Mouse (Mus musculus): ENCODE measurements around the gene Slc7a4. TPM values are rescaled to one million over a fixed set of nuclear protein-coding genes. Genes with fewer than 3 reads are reported as not detected.

The Slc7a4 gene
- total and polyA plus RNA-seq, 2 experiments from 2014 or later: 45.7 to 69.7 TPM

DNA sequence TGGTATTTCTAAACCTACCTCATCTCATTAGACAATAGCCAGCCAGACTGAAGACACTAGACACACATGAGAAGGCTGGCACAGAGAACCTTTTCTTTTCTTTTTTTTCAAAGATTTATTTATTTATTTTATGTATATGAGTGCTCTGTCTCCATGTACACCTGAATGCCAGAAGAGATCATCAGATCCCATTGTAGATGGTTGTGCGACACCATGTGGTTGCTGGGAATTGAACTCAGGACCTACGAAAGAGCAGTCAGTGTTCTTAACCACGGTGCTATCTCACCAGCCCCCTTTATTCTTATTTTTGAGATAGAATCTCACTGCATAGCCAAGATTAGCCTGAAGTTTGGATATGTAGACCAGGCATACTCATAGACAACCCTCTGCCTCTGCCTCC is 46.4 kb downstream of the Slc7a4 start:
- no peak for TF ChIP-seq CTCF (IDR thresholded peaks at IDR 0.05)
- DNase-seq (ENCODE audit: low spot score): no peak

DNA sequence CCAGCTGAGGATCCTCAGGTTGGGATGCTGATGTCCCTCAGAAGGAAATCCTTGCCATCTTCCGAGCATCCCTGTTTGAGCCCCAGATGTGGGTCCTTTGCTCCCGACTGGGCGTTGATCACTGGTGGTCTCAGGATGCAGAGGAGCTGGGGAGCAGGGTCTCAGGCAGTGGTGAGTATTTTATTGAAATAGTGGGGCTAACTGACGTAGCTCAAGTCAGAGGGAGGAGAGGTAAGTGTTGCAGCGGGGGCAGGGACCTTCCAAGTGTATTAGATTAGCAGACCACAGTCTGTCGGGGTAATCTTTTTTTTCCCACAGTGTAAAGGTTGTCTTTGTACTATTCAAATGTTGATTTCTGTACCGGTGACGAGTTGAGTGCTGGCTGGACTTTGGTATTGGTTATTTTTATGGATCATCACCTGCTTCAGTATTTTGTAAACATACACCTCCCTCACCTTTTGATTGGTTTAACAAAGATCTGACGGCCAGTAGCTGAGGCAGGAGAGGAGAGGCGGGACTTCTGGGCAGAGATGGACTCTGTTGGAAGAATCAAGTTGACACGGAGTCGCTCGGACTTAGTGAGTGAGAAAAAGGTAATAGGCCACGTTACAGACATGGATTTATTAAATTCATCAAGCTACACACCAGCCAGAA is 50.2 kb downstream of the Slc7a4 start:
- Histone ChIP-seq H3K27me3 (ENCODE audit: insufficient read depth, low read length) (no peaks in the 10 kb centered on the region), H3K9ac (replicated peaks; ENCODE audit: low read length, poor library complexity, severe bottlenecking) (no peak overlapping the region), H3K9me3 (ENCODE audit: low read length) (no peaks in the 10 kb centered on the region), H3K4me3 (ENCODE audit: low read depth, low read length) (no peak overlapping the region), H3K27ac (ENCODE audit: low read depth, low read length) (no peak overlapping the region), H3K36me3 (ENCODE audit: insufficient read depth, low read length) (peaks cover 6% of the 10 kb centered on the region; the same call in 1 of the 2 replicates), H3K4me2 (ENCODE audit: low read depth, low read length, poor library complexity, severe bottlenecking) (no peak overlapping the region), H3K4me1 (ENCODE audit: insufficient read depth, low read length) (peaks cover 10% of the 10 kb centered on the region)
- ATAC-seq (ENCODE audit: low FRiP score): no peak
- no peak for DNase-seq (ENCODE audit: low spot score)
- WGBS: 71% methylated on average over 14 of the region's 14 CpGs
- TF ChIP-seq CTCF (IDR thresholded peaks at IDR 0.05): no peak

More for the DNA sequence above, 46.4 kb downstream of the Slc7a4 start:
- Histone ChIP-seq H3K4me3 (ENCODE audit: low read depth, low read length) (no peak overlapping the region), H3K4me2 (ENCODE audit: low read depth, low read length, poor library complexity, severe bottlenecking) (no peak overlapping the region), H3K9ac (replicated peaks; ENCODE audit: low read length, poor library complexity, severe bottlenecking) (no peak overlapping the region), H3K27ac (ENCODE audit: low read depth, low read length) (no peak overlapping the region), H3K27me3 (ENCODE audit: insufficient read depth, low read length) (no peaks in the 10 kb centered on the region), H3K9me3 (ENCODE audit: low read length) (no peaks in the 10 kb centered on the region), H3K36me3 (ENCODE audit: insufficient read depth, low read length) (no peaks in the 10 kb centered on the region), H3K4me1 (ENCODE audit: insufficient read depth, low read length) (0 out of 2 replicates have a peak, but pooled peaks cover 4% of the 10 kb centered on the region)
- no peak for ATAC-seq (ENCODE audit: low FRiP score)
- WGBS: 91% methylated on average over 3 of the region's 3 CpGs

DNA sequence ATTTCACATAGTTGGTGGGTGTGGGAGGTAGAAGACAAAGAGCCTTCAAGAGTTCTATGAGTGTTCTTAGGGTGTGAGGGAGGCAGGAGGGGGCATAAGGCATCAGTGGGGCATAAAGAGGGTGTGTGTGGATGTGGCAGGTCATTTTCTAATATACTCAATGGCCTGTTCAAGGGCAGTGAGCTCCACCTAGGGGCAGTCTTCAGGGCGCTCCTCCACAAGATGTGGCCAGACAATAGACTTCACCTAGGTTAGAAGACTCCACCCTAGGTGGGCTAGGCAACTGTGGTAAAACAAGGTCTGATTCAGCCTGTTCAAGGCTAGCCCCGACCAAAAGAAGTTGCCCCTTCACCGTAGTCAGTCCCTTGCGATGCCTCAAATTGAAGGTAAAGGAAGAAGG is 50.7 kb downstream of the Slc7a4 start:
- H3K4me2 ChIP-seq (ENCODE audit: low read depth, low read length, poor library complexity, severe bottlenecking): no peak overlapping the region
- H3K27me3 ChIP-seq (ENCODE audit: insufficient read depth, low read length): no peaks in the 10 kb centered on the region
- ATAC-seq (ENCODE audit: low FRiP score) (no peak), DNase-seq (ENCODE audit: low spot score) (no peak)
- 70% methylated on average over 4 of the region's 4 CpGs for WGBS
- H3K4me3 ChIP-seq (ENCODE audit: low read depth, low read length): no peak overlapping the region
- H3K9ac ChIP-seq (replicated peaks; ENCODE audit: low read length, poor library complexity, severe bottlenecking): no peak overlapping the region
- H3K36me3 ChIP-seq (ENCODE audit: insufficient read depth, low read length): peaks cover 8% of the 10 kb centered on the region; the same call in 1 of the 2 replicates
- TF ChIP-seq CTCF (IDR thresholded peaks at IDR 0.05): peak; percentile 53
- no peak overlapping the region for H3K27ac ChIP-seq (ENCODE audit: low read depth, low read length)
- peaks cover 10% of the 10 kb centered on the region for H3K4me1 ChIP-seq (ENCODE audit: insufficient read depth, low read length)
- H3K9me3 ChIP-seq (ENCODE audit: low read length): no peaks in the 10 kb centered on the region

DNA sequence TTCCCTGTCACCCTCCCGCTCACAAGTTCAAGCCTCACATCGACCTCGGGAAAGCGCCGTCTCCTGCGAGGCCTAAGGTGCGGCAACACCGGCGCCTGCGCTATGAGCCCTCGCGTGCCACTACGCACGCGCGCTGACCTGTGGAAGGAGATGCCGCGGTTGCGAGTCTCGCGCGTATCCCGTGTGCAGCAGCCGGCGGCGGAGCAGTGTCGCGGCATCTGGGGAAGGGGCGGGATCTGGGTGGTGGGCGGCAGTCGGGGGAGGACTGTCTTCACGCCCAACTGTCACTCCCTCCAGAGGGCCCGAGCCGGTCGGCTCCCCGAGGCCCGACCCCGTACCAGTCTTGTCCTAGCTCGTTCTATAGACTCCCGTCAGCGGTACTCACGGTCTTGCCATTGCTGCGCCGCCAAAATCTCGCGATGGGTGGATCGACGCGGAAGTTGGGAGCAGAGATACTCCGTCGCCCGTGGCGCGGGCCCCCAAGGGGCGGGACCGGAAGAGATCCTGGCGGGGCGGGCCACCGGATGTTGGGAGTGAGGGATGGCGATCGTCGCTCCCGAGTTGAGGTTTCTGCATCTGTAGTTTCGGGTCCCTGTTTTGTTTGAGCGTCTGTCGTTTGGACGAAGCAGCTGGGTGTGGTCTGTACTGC is 52.2 kb downstream of the Slc7a4 start, which contains the start of gene Thap7:
Gene Thap7 (minus strand): TSS at position 497 of the 649 bp plus-strand sequence.
- Histone ChIP-seq H3K4me2 (ENCODE audit: low read depth, low read length, poor library complexity, severe bottlenecking) (peak within 1 kb of the TSS; percentile 89), H3K27ac (ENCODE audit: low read depth, low read length) (peak within 1 kb of the TSS; percentile 98), H3K36me3 (ENCODE audit: insufficient read depth, low read length) (peaks cover 19% of the 10 kb centered on the region), H3K9ac (replicated peaks; ENCODE audit: low read length, poor library complexity, severe bottlenecking) (peak within 1 kb of the TSS; percentile 83), H3K27me3 (ENCODE audit: insufficient read depth, low read length) (no peaks in the 10 kb centered on the region), H3K9me3 (ENCODE audit: low read length) (no peaks in the 10 kb centered on the region), H3K4me3 (ENCODE audit: low read depth, low read length) (peak within 1 kb of the TSS; percentile 64), H3K4me1 (ENCODE audit: insufficient read depth, low read length) (peaks cover 10% of the 10 kb centered on the region)
- peak; percentile 97 for DNase-seq (ENCODE audit: low spot score)
- TF ChIP-seq CTCF (IDR thresholded peaks at IDR 0.05): no peak
- WGBS: under 1% methylated on average over 67 of the region's 67 CpGs
- ATAC-seq (ENCODE audit: low FRiP score): peak; percentile 96

DNA sequence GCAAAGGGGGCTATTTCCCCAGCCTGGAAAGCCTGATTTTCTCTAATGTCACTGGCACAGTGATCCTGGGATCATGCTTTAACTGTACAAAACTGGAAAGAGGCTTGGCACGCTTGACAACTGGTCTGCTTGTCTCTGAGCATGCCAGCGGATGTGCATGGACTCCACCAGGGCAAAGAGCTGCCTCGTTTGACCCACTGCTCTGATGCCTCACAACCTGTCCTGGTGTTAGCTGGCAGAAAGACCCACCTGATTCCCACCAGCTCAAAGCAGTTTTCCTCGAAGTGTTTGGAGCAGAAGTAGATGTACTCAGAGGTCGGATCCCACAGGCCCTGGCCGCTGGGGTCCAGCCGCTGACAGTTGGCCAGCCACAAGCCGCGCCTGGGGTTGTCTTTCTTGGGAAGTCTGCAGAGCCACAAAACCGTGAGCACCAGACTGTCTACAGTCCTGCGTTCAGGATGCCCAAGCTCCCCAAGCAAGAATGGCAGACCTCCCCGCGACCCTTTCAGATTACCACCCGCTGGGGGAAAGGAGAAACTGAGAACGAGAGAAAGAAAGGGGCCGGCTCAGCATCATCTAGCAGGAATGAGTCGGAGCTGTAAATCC is 52.9 kb downstream of the Slc7a4 start:
- peak overlapping the region; percentile 64 for H3K4me3 ChIP-seq (ENCODE audit: low read depth, low read length)
- peak overlapping the region; percentile 98 for H3K27ac ChIP-seq (ENCODE audit: low read depth, low read length)
- H3K9me3 ChIP-seq (ENCODE audit: low read length): no peaks in the 10 kb centered on the region
- WGBS: 18% methylated on average over 17 of the region's 17 CpGs
- H3K4me1 ChIP-seq (ENCODE audit: insufficient read depth, low read length): peaks cover 10% of the 10 kb centered on the region
- peaks cover 25% of the 10 kb centered on the region for H3K36me3 ChIP-seq (ENCODE audit: insufficient read depth, low read length)
- peak; percentile 8; the same call in 1 of the 2 replicates for ATAC-seq (ENCODE audit: low FRiP score)
- DNase-seq (ENCODE audit: low spot score): no peak
- no peak for TF ChIP-seq CTCF (IDR thresholded peaks at IDR 0.05)
- H3K4me2 ChIP-seq (ENCODE audit: low read depth, low read length, poor library complexity, severe bottlenecking): peak overlapping the region; percentile 89
- H3K27me3 ChIP-seq (ENCODE audit: insufficient read depth, low read length): no peaks in the 10 kb centered on the region
- peak overlapping the region; percentile 83 for H3K9ac ChIP-seq (replicated peaks; ENCODE audit: low read length, poor library complexity, severe bottlenecking)

DNA sequence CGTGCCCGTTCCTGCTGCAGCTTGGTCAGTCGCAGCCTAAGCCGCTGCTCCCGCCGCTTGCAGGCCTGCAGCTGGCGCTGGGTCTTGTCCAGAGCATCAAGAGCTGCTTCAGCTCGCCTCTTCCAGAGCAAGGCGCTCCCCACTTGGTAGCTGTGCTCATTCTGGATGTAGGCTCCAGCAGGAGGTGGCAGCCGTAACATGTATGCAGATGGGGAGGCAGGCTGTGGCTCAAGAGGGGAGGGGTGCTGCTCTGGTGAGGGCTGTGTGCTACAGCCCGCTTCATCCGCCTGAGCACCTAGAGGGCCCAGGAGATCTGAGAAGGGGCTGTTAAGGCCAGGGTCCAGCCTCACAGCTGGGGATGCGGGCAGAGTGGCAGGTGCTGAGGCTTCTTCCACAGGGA is 54.7 kb downstream of the Slc7a4 start:
- Histone ChIP-seq H3K4me1 (ENCODE audit: insufficient read depth, low read length) (peaks cover 10% of the 10 kb centered on the region), H3K27ac (ENCODE audit: low read depth, low read length) (no peak overlapping the region), H3K27me3 (ENCODE audit: insufficient read depth, low read length) (no peaks in the 10 kb centered on the region), H3K36me3 (ENCODE audit: insufficient read depth, low read length) (peaks cover 40% of the 10 kb centered on the region), H3K4me2 (ENCODE audit: low read depth, low read length, poor library complexity, severe bottlenecking) (no peak overlapping the region), H3K4me3 (ENCODE audit: low read depth, low read length) (no peak overlapping the region), H3K9ac (replicated peaks; ENCODE audit: low read length, poor library complexity, severe bottlenecking) (no peak overlapping the region), H3K9me3 (ENCODE audit: low read length) (no peaks in the 10 kb centered on the region)
- ATAC-seq (ENCODE audit: low FRiP score) (no peak), DNase-seq (ENCODE audit: low spot score) (no peak)
- 85% methylated on average over 13 of the region's 13 CpGs for WGBS
- no peak for TF ChIP-seq CTCF (IDR thresholded peaks at IDR 0.05)

Data from midbrain, postnatal 0 days (tissue).